Mouse (Mus musculus) layer of hippocampus, postnatal 14 days (tissue): ENCODE measurements around the gene Zdbf2. TPM values are rescaled to one million over a fixed set of nuclear protein-coding genes. Genes with fewer than 3 reads are reported as not detected.

Experiments used
- DNase-seq, 2 experiments: peaks; one replicate each; pipeline ENCODE4 v3.0.0; 2021 to 2022; ENCODE audit warnings: low spot score in 2 of 2, mixed read lengths in 1 of 2
- long read RNA-seq, 2 experiments: library from polyadenylated mRNA; stranded (forward); transcript quantifications; one replicate each; pipeline ENCODE4 v2.0.0; 2021
- total RNA-seq, 2 experiments: library from RNA; stranded (reverse); gene quantifications; 2 replicates each; pipeline ENCODE4 v1.2.3; 2021

Zdbf2 gene
- total RNA-seq, result 10 to 100 TPM; 20.9 to 21.3 TPM
- long read RNA-seq, experiment 1, partial matches to known transcripts, result 0 of 1 reads
- long read RNA-seq, experiment 1, other reads (novel, unspliced or antisense), result 1 of 1 reads
- long read RNA-seq, experiment 2, partial matches to known transcripts, result 0 of 1 reads
- long read RNA-seq, experiment 2, other reads (novel, unspliced or antisense), result 1 of 1 reads

DNA sequence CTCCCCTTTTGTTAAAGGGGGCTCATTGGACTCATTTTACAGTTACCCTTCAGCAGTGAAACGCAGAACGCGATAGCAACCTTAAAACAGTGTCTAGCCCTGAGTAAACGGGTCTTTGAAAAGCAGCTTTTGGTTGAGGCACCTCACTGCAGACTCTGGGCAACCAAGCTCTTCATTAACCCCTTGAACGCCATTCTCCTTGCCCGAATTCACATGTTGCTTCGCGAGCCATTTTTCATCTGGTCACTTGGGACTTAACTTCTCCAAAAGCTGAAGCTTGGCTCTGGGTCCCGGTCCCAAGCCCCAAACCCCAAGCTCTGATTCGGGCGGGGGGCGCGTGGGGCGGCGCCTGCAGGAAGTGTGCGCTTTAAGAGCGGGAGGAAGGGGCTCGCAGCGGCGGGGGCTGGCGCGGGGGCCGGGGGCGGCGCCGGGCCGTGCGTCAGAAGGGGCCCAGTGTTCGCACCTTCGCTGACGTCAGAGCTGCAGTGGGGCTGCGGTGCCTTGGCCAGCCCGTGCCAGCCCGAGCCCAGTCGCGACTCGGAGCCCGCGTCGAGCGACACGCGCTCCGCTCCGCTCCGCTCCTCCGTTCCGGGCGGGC, at the start of gene Zdbf2:
Gene Zdbf2, plus strand, starts transcription at position 525 of the 598 bp plus-strand sequence.
- DNase-seq, result no peak

GRCm38 (mm10) chr1:63225009-63225408, 48.1 kb upstream of the Zdbf2 start:
- no peak for DNase-seq

GRCm38 (mm10) chr1:63225890-63226289, 47.2 kb upstream of the Zdbf2 start:
- no peak for DNase-seq

DNA sequence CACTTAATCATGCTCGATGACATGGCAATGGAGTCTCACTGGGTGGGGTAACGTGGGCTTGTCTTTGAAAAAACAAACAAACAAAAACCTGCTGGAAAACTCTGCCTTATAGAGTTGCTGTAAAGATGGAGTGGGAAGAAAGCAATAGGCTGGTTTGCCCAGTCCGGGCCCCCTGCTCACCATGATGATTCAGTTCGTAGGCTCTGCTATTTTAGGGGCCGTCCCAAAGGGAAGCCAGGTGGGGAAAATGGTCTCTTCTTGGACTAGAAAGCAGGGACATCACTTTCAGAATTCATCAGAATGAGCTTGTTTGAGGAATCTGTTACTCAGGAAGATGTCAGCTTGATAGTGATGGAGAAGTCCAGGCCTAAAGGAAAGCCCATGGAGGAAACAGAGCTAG, 45.8 kb upstream of the Zdbf2 start:
- no peak for DNase-seq

DNA sequence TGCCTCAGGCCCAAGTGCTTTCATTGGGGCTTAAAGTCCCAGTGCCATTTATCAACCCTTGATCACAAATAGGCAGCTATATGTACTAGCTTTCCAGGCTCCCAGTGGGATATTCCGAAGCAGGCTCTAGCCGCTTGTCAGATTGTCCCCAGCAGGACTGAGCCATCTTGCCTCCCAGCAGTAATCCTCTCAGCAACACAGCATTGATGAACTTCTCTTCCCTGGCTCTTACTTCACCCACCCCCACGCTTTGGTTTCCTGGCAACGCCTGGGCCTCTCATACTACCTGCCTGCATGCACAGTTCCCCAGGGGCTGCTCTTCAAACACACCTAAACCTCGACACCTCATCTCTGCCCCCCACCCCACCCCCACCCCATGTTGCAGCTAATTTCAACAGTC, 35.7 kb upstream of the Zdbf2 start:
- no peak for DNase-seq

DNA sequence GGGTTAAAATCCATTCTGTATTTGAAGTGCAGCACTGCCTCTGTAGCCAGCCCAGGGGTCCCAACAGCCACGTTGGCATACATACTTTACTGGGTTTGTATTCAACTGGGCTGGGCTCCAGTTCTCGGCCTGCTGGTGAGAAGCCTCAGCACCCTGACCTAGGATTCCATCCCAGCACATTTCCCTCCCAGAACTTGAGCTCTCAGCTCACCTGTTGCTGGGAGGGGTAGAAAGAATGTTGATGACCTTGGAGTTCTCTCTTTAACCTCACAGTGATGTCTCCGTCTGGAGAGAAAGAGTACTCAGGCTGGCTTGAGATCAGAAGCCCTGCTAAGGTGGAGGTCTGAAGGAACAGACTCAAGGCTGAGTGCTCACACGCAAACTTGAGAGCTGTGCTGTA, 33.8 kb upstream of the Zdbf2 start:
- no peak for DNase-seq

GRCm38 (mm10) chr1:63239751-63240150, 33.3 kb upstream of the Zdbf2 start:
- no peak for DNase-seq

DNA sequence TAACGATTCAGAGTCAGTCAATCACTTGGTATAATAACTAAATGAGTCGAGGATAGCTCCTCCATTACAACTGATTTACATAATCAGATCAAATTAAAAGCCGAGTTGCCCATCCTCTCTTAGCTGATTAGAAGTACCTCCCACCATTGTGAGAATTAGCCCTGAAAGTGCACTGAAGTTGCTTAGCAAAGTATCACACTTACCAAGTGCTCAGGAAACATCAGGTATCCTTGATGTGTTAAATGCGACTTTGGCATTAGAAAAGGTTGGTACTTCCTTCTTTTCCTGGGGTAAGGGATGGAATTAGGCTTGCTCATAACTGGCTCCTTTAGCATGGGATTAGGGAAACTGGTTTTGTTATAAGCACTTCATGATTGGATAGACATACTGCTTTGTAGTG, 29.2 kb upstream of the Zdbf2 start:
- no peak for DNase-seq

DNA sequence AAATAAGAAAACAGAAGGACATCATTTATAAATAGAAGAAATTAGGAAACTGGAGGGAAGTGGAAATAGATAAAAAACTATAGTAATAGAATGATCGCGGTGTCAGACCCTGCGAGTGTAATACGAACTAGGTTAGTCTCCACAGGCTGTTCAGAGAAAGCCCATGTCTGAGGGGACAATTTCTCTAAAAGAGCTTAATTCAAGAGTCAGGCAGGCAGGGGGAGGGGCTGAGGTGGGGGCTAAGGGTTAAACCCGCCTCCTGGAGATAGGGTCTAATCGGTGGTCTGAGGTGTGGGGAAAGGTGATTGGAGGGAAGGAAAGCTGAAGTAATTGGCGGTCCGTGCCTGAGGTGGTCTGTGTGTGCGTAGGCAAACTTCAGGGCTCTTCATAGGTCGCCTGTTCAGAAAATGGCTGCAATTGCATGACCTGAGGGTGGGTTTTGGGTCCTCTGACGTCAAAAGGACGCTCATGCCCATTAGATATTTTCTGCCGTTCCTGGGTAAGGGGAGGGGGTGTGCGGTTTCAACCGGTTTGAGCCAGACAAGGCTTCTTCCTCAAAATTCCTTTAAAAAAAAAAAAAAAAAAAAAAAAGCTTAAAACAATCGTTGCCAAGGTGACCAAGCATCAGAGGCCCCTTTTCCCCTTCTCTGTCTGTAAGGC, 26.1 kb upstream of the Zdbf2 start:
- no peak for DNase-seq

GRCm38 (mm10) chr1:63247831-63248359, 25.2 kb upstream of the Zdbf2 start:
- no peak for DNase-seq

GRCm38 (mm10) chr1:63248360-63248851, 24.7 kb upstream of the Zdbf2 start:
- no peak for DNase-seq

DNA sequence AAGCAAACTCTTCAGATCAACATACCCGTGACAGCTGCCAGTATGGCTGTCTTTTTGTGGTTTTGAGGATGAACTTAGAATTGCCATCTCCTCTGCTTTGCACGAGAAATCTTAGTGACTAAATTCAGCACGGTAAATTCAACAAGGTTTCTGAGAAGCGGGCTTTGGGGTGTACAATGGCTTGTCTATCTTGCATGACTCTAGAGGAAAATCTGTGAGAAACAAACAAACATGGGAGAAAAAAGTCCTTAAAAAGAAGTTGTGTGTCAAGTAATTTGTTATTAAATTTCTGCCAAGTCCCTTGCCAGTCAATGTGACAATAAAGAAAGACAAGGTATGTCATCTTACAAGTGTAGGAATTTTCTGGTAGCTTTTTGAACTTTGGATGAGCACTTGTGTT, 23.8 kb upstream of the Zdbf2 start:
- no peak for DNase-seq

GRCm38 (mm10) chr1:63252351-63253209, 20.5 kb upstream of the Zdbf2 start:
- DNase-seq, result no peak

DNA sequence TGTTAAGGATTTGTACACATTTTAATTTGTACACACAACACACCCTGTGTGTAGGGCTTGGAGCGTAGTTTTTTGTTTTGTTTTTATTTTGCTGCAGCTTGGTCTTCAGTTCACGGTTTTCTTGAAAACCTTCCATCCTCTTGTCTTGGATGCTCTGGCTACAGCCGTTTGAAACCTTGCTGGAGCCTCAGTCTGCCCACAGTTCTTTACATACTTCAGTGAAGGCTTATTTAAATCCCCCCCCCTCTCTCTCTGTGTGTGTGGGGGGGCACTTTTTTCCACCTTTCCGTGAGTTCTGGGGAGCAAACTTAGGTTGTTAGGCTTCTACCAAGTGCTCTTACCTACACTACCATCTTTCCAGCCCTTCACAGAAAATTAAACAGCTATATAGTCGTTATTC, 19.8 kb upstream of the Zdbf2 start:
- DNase-seq, result no peak

DNA sequence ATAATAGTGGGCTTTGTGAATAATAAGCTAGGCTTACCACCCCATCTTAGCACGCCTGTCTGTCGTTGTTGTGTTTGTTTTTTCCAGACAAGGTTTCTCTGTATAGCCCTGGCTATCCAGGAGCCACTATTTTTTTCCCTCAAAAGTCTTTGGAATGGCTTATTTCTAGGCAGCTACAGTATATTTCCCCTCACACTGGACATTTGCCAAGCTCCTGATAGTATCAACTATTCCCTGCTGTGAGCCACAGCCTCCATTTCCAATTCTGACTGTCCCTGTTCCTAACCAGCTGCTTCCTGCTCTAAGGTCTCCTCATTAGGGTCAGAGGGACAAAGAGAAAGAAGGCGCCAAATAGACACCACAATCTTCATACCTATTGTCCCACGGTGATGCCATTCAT, 18.0 kb upstream of the Zdbf2 start:
- no peak for DNase-seq

DNA sequence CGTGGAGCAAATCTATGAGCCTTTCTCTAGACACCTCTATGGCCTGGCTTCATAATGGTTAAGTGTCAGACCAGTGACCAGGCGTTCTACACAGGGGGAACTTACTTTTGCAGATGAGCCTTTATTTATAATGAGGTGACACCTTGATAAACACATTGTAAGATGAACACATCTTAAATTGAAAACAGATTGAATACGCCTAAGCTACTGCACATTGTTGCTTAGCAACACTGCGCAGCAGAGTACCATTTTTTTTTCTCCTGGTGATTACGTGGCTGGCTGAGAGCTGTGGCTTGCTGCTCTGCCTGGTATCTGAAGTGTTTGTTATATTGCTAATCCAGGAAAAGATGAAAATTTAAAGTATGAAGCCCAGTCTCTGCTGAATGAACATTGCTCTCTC, 17.0 kb upstream of the Zdbf2 start:
- DNase-seq, result no peak

GRCm38 (mm10) chr1:63258501-63258900, 14.6 kb upstream of the Zdbf2 start:
- no peak for DNase-seq

- no peak for DNase-seq
Measured at GRCm38 (mm10) chr1:63259271-63259830, 13.7 kb upstream of the Zdbf2 start.

- no peak for DNase-seq
Measured at GRCm38 (mm10) chr1:63259916-63260741, 12.9 kb upstream of the Zdbf2 start.

DNA sequence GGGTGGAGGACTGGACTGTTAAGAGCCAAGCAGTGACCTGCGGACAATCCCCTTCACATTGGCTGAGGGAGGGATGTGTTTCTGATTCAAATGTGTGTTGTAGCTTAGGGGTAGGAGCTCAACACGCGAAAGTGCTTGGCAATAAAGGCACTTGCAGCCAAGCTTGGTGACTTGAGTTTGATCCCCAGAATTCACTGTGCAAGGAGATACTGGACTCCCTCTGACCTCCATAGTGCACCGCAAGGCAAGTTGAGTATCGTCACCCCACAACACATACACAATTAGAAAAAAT, 12.4 kb upstream of the Zdbf2 start:
- no peak for DNase-seq
